Mouse (Mus musculus) hindbrain, embryonic 11.5 days (tissue): ENCODE data around the gene Cdca3. TPM values are rescaled to one million over a fixed set of nuclear protein-coding genes. Genes with fewer than 3 reads are reported as not detected.

Experiments used
- ATAC-seq: fragments of 200-750 bp; cut with Nextera tagmentation; 2 replicates; pipeline ENCODE4 v1.8.0; 2017; ENCODE audit warnings: mild to moderate bottlenecking, moderate TSS enrichment, moderate library complexity; ENCODE audit not compliant: low FRiP score
- DNase-seq: peaks from one replicate; pipeline ENCODE4 v3.0.0-alpha.2; 2015; ENCODE audit warnings: low spot score
- H3K27ac ChIP-seq: fragments of 300-500 bp; sonication (generic); 2 replicates; pipeline ENCODE4 v1.5.1; 2014; ENCODE audit warnings: mild to moderate bottlenecking, low read depth, low read length
- H3K27me3 ChIP-seq: fragments of 300-500 bp; sonication (generic); 2 replicates; pipeline ENCODE4 v1.6.1; 2014; ENCODE audit warnings: mild to moderate bottlenecking, low read length, moderate library complexity, mixed read lengths; ENCODE audit not compliant: control insufficient read depth, insufficient read depth
- H3K36me3 ChIP-seq: fragments of 300-500 bp; sonication (generic); 2 replicates; pipeline ENCODE4 v1.6.1; 2014; ENCODE audit warnings: mild to moderate bottlenecking, low read length, moderate library complexity, mixed read lengths; ENCODE audit not compliant: control insufficient read depth, insufficient read depth
- H3K4me1 ChIP-seq: fragments of 300-500 bp; sonication (generic); replicated peaks from 2 replicates; pipeline ENCODE4 v1.6.1; 2014; ENCODE audit warnings: low read length, mixed read lengths; ENCODE audit not compliant: control insufficient read depth, insufficient read depth
- H3K4me2 ChIP-seq: fragments of 300-500 bp; sonication (generic); replicated peaks from 2 replicates; pipeline ENCODE4 v1.6.1; 2014; ENCODE audit warnings: mild to moderate bottlenecking, low read depth, low read length
- H3K4me3 ChIP-seq: fragments of 300-500 bp; sonication (generic); 2 replicates; pipeline ENCODE4 v1.5.1; 2014; ENCODE audit warnings: low read depth, low read length
- H3K9ac ChIP-seq: fragments of 300-500 bp; sonication (generic); 2 replicates; pipeline ENCODE4 v1.6.1; 2014; ENCODE audit warnings: low read depth, low read length
- H3K9me3 ChIP-seq: fragments of 300-500 bp; sonication (generic); 2 replicates; pipeline ENCODE4 v1.6.1; 2016; ENCODE audit warnings: low read length; ENCODE audit not compliant: control insufficient read depth
- WGBS: fragments of 180-500 bp; shearing (Covaris S2); extraction: QIAGEN DNeasy Blood & Tissue Kit; methylation state at CpG from one replicate; pipeline ENCODE4 v1.1.7; 2014; 5-methylcytosine and 5-hydroxymethylcytosine counted together
- polyA plus RNA-seq: library from polyadenylated mRNA; unstranded; fragments of >200 nt; fragmentation: Nextera tagmentation; extraction: Ambion mirVana; gene quantifications from 2 replicates; pipeline ENCODE4 v1.2.1, GENCODE M21; 2014

The Cdca3 gene
- polyA plus RNA-seq, 1 experiment from 2014 or later: 193 TPM

DNA sequence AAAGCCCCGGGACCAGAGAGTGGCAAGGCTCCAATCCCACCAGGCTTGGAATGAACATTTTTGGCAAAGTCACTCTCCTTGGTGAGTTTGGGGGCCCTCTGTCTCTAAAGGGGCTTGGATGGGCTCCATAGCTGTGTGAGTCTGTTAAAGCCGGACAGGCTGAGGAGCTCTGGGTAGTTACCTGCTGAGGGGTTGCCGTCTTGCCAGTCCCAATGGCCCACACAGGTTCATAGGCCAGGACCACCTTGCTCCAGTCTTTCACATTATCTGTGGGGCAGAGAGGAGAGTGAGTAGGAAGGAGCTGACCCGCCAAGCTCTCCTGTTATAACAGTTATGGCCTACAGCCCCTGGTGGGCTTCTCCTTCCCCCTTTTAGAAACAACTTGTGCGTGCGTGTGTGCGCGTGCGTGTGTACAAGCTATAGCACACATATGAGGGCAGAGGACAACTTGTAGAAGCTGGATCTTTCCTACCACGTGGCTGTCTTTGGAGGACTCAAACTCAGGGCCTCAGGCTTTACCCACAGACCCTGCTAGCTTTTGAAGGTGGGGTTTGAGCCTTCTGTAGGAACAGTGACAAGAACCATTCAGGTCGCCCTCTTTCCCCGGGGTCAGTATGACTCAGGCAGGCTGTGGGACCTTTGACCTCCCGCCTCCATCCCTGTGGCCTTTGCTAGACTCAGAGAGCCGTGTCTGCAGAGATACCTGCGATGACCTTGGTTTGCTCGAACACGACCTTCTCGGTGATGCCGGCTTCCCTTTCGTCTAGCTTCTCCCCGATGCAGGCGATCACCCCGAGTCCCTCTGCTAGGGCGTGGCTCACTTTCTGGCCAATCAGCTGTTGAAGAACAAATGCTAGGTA lies 17.4 kb upstream of the Cdca3 start:
- Histone ChIP-seq H3K9ac (no peak overlapping the region), H3K4me2 (peak overlapping the region; percentile 80; the same call in 1 of the 2 replicates), H3K27me3 (no peaks in the 10 kb centered on the region), H3K9me3 (no peaks in the 10 kb centered on the region), H3K4me1 (peaks cover 17% of the 10 kb centered on the region), H3K4me3 (peak overlapping the region; percentile 72; the same call in 1 of the 2 replicates), H3K36me3 (peaks cover 3% of the 10 kb centered on the region; the same call in 1 of the 2 replicates), H3K27ac (no peak overlapping the region)
- 85% methylated on average over 24 of the region's 24 CpGs for WGBS
- DNase-seq (no peak), ATAC-seq (no peak)

DNA sequence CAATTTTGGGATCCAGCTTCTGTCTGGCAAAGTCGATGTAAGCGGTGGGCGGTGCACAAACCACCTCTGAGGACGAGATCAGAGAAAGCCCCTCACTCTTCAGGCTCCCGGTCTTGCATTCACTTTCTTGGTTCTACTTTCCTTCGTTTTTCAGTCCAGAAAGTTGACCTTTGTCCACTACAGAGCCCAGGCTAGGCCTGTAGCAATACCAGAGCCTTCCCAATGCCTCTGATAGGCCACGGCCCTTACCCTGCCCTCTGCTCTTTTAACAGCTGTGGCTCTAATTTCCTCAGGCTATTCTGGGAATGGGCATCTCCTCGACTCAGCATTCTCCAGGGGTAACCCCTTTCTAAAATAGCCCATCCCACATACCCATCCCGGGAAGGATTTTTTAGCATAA lies 16.5 kb upstream of the Cdca3 start:
- peak overlapping the region; percentile 72 for H3K4me3 ChIP-seq

DNA sequence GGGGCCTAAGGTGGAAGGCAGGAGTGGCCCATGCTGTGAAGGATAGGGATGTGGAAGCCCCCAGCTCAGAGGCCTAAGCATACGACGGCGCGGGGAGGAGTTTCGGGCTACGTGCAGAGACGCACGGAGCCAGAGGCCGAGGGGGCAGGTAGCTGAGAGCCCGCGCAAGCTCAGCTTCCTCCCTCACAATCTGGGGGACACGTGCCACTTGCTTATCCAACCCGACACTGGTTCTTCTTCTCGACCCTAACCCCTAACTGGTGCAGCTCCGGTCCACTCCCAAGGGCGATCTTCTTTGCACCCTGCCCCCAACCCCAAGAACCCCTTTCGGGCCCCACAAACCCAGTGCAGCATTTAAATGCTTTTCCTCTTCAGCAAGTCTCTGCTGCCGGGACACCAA lies 15.9 kb upstream of the Cdca3 start:
- Histone ChIP-seq H3K4me1 (peaks cover 14% of the 10 kb centered on the region), H3K9ac (peak overlapping the region; percentile 73), H3K27me3 (no peaks in the 10 kb centered on the region), H3K27ac (peak overlapping the region; percentile 72), H3K36me3 (peaks cover 3% of the 10 kb centered on the region; the same call in 1 of the 2 replicates), H3K4me3 (peak overlapping the region; percentile 72), H3K9me3 (no peaks in the 10 kb centered on the region), H3K4me2 (peak overlapping the region; percentile 80)
- WGBS: 0% methylated on average over 18 of the region's 18 CpGs
- ATAC-seq (peak; percentile 57), DNase-seq (peak; percentile 83)

More for the DNA sequence above, 16.5 kb upstream of the Cdca3 start:
- H3K4me2 ChIP-seq: peak overlapping the region; percentile 80
- H3K4me1 ChIP-seq: peaks cover 17% of the 10 kb centered on the region
- H3K9me3 ChIP-seq: no peaks in the 10 kb centered on the region
- no peaks in the 10 kb centered on the region for H3K27me3 ChIP-seq
- H3K27ac ChIP-seq: peak overlapping the region; percentile 72; the same call in 1 of the 2 replicates
- ATAC-seq (no peak), DNase-seq (no peak)
- H3K36me3 ChIP-seq: peaks cover 3% of the 10 kb centered on the region; the same call in 1 of the 2 replicates
- 26% methylated on average over 9 of the region's 9 CpGs for WGBS
- peak overlapping the region; percentile 73 for H3K9ac ChIP-seq

DNA sequence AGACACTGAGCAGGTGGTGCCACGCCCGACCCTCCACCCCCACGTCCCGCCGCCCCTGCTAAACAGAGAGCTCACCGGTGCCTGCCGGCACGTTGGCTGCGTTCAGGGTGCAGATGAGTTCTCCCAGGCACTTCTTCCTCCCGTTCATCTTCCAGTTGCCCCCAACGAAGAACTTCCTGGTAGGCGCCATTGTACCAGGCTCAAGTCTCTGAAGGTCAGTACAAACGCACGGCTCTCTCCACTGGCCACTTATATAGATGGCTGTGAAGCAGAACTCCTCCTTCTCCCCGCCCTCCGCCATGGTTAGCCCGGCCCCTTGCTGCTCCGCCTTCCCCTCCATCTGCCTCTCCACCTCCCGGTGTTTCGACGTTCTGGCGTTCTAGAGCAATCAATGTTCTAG lies 15.4 kb upstream of the Cdca3 start, which contains the start of gene Tpi1:
Gene Tpi1 (minus strand): TSS at position 364 of the 400 bp plus-strand sequence.
- ATAC-seq (peak; percentile 86), DNase-seq (peak; percentile 89)
- WGBS: under 1% methylated on average over 22 of the region's 22 CpGs
- Histone ChIP-seq H3K4me3 (peak within 1 kb of the TSS; percentile 72), H3K9ac (peak within 1 kb of the TSS; percentile 73), H3K9me3 (no peaks in the 10 kb centered on the region), H3K4me2 (peak within 1 kb of the TSS; percentile 80), H3K36me3 (peaks cover 3% of the 10 kb centered on the region; the same call in 1 of the 2 replicates), H3K4me1 (peaks cover 14% of the 10 kb centered on the region), H3K27me3 (no peaks in the 10 kb centered on the region), H3K27ac (peak within 1 kb of the TSS; percentile 72)

DNA sequence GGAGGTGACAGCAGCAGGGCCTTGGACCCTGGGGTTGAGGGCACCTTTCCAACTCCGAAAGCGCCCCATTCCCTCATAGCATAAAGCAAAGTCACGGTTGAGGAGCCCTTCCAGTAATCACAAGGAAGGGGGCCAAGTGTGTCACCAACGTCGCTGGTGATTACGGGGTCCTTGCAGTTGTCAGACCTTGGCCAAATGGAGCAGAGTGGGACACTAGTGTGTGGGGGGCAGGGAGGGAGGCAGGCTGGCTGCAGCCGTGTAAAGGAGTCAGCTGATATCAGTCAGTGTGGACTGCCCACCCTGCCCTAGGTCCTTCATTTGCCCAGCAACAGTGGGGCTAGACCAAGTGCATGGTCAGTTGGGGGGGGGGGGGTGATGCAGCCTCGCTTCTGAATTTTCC lies 14.9 kb upstream of the Cdca3 start:
- Histone ChIP-seq H3K9ac (no peak overlapping the region), H3K4me1 (peaks cover 12% of the 10 kb centered on the region), H3K4me3 (peak overlapping the region; percentile 72), H3K9me3 (no peaks in the 10 kb centered on the region), H3K27me3 (no peaks in the 10 kb centered on the region), H3K36me3 (peaks cover 5% of the 10 kb centered on the region), H3K4me2 (peak overlapping the region; percentile 80), H3K27ac (0 out of 2 replicates have a peak overlapping the region, but pooled peaks have one; percentile 72)
- ATAC-seq (peak; percentile 55), DNase-seq (no peak)
- 36% methylated on average over 8 of the region's 8 CpGs for WGBS

DNA sequence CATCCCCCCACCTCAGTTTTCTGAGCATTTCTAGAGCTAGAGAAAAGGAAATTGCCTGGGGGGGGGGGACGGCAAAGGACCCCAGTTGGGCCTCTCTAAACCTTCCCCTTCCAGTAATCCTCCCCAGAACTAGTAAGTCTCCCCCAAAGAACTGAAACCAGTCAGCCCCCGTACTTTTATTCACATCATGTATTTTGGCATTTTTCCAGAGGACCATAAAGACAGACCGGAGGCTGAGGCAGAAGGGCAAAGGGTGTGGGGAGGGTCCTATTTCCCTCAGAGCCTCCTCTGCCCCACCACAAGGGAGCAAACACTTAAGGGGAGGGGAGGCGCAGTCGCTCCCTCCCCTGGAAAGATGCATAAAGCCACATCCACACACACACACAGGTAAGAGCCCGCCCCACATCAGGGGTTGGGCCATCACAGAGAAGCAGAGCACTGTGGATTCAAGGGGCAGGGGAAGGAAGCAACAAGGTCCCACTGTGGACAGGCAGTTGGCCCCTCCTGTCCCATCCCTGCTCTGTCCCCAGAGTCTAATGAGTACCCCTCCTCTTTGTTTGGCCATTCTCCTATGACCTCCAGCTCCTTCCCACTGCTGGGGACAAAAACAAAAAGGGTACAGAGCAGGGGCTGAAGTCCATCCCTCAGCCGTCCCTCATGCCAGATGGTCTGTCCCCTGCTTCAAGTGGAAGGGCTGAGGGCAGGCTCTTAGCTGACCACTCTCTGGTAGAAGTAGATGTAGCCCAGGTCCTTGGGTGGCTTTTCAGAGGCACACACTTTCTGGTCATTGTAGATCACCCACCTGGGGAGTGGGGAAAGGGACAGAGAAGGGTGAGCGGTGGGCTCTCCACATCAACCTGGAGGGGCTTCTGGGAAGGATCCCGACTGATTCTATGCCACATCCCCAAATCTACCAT lies 14.2 kb upstream of the Cdca3 start:
- Histone ChIP-seq H3K4me3 (no peak overlapping the region), H3K9ac (0 out of 2 replicates have a peak overlapping the region, but pooled peaks have one; percentile 7), H3K4me2 (no peak overlapping the region; the same call in 1 of the 2 replicates), H3K27ac (no peak overlapping the region), H3K4me1 (peaks cover 9% of the 10 kb centered on the region), H3K36me3 (peaks cover 12% of the 10 kb centered on the region), H3K27me3 (no peaks in the 10 kb centered on the region), H3K9me3 (no peaks in the 10 kb centered on the region)
- WGBS: 77% methylated on average over 9 of the region's 9 CpGs
- ATAC-seq: no peak
- DNase-seq: no peak

DNA sequence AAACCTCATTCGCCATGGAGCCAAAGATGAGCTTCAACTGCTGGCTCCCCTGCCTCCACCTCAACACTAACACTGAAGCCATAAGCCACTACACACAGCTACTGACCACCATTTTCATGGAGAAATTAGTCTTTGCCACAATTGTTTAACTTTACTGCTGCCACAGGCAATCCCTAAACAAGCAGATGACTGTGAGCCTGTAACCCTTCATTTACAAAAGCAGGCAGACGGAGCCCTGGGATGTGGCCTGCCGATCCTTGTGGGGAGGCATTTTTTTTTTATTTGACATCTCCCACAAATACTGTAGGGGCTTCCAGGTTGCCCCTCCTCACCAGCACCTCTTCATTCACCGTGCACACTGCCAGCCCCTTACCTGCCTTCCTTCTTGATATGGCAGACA lies 12.7 kb upstream of the Cdca3 start:
- 92% methylated on average over 4 of the region's 4 CpGs for WGBS
- DNase-seq (no peak), ATAC-seq (no peak)
- H3K27me3 ChIP-seq: no peaks in the 10 kb centered on the region
- no peak overlapping the region for H3K4me2 ChIP-seq
- H3K9ac ChIP-seq: no peak overlapping the region
- H3K9me3 ChIP-seq: no peaks in the 10 kb centered on the region
- no peak overlapping the region for H3K27ac ChIP-seq
- peaks cover 7% of the 10 kb centered on the region for H3K4me1 ChIP-seq
- no peak overlapping the region for H3K4me3 ChIP-seq
- H3K36me3 ChIP-seq: peaks cover 18% of the 10 kb centered on the region

DNA sequence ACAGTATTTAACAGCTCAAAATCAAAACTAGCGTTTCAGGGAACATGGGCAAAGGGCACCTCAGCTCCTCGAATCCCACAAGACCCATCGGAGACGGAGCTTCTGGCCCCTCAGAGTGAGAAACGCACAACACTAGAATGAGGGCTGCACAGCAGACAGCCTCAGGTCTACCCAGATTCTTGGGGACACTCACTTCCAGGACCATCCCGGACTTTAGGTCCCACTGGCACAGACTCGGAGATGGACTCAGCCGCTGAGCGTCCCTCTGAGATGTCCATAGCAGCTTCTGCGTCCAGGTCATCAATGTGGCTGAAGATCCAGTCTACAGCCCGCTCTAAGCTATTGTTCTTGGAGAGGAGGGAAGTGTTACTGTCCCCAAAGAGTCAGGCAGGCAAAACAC lies 12.2 kb upstream of the Cdca3 start:
- ATAC-seq (no peak), DNase-seq (no peak)
- H3K4me3 ChIP-seq: no peak overlapping the region
- H3K4me1 ChIP-seq: peaks cover 7% of the 10 kb centered on the region
- no peak overlapping the region for H3K4me2 ChIP-seq
- WGBS: 95% methylated on average over 11 of the region's 11 CpGs
- peaks cover 20% of the 10 kb centered on the region for H3K36me3 ChIP-seq
- no peak overlapping the region for H3K27ac ChIP-seq
- H3K9ac ChIP-seq: no peak overlapping the region
- no peaks in the 10 kb centered on the region for H3K27me3 ChIP-seq
- no peaks in the 10 kb centered on the region for H3K9me3 ChIP-seq
